Mouse (Mus musculus): ENCODE data around the gene Ptpre. TPM values are rescaled to one million over a fixed set of nuclear protein-coding genes. Genes with fewer than 3 reads are reported as not detected.

The Ptpre gene
- total and polyA plus RNA-seq, 3 experiments, result 2.3 to 6.9 (median 3.7) TPM

DNA sequence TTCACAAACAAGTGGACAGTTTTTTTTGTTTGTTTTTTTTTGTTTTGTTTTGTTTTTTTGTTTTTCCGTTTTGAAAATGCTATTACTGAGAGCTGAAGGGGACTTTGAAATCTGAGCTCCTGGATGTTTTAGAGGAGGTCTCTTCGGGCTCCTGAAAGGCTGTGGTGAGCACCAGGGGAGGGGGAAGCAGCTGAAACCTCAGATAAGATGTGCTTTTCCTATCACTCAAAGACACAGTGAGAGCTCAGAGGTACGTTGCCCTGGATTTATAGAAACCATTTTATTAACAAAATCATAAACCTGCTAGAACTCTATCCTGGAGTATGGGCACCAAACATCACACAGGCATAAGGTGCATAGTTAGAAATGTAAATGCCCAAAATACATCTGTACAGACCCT lies 10.1 kb upstream of the Ptpre start:
- H3K36me3 ChIP-seq (replicated peaks in 1 of 2; ENCODE audit: control insufficient read depth in 1 of 2, insufficient read depth in 1 of 2, low read length in 1 of 2), result no peaks in the 10 kb centered on the region
- in situ Hi-C loops (cut with MboI; ENCODE audit: low pct_ligation_motif_present, low pct_unique_long_range_greater_than_20kb, low sequenced_read_pairs) (no loop called here), dilution Hi-C loops (cut with MboI; ENCODE audit: extremely low pct_ligation_motif_present, extremely low pct_unique_long_range_greater_than_20kb, low sequenced_read_pairs) (no loop called here)
- no peaks in the 10 kb centered on the region for H3K9me3 ChIP-seq (replicated peaks; ENCODE audit: low read length)
- DNase-seq (ENCODE audit: extremely low read depth), result no peak
- H3K4me3 ChIP-seq (replicated peaks in 1 of 3; ENCODE audit: low read depth in 2 of 3, low read length in 2 of 3, poor library complexity in 1 of 3), result no peak overlapping the region
- TF ChIP-seq USF1 (IDR thresholded peaks at IDR 0.05; ENCODE audit: low read depth, low read length) (no peak), MYC (IDR thresholded peaks at IDR 0.05; ENCODE audit: low read depth, low read length) (no peak), TCF12 (IDR thresholded peaks at IDR 0.05; ENCODE audit: low read depth, low read length) (no peak), SMC3 (IDR thresholded peaks at IDR 0.05; ENCODE audit: low read depth, low read length) (no peak), JUN (IDR thresholded peaks at IDR 0.05; ENCODE audit: insufficient read depth, low read depth, low read length) (no peak), EP300 (IDR thresholded peaks at IDR 0.05; ENCODE audit: low read length) (no peak), TBP (conservative IDR thresholded peaks at IDR 0.05; ENCODE audit: low read depth, low read length) (no peak), MAZ (IDR thresholded peaks at IDR 0.05; ENCODE audit: low read depth, low read length) (no peak), ZKSCAN1 (IDR thresholded peaks at IDR 0.05; ENCODE audit: borderline replicate concordance, low read depth, low read length) (no peak), GABPA (IDR thresholded peaks at IDR 0.05; ENCODE audit: insufficient replicate concordance, low read depth, low read length) (no peak), POLR2AphosphoS2 (IDR thresholded peaks at IDR 0.05; ENCODE audit: low read depth, low read length) (no peak), MEF2A (IDR thresholded peaks at IDR 0.05; ENCODE audit: borderline replicate concordance, low read depth, low read length) (no peak), ZMIZ1 (IDR thresholded peaks at IDR 0.05; ENCODE audit: low read depth, low read length) (no peak), KAT2A (IDR thresholded peaks at IDR 0.05; ENCODE audit: insufficient replicate concordance, low read length) (no peak), NRF1 (IDR thresholded peaks at IDR 0.05; ENCODE audit: low read depth, low read length) (no peak)
- no peaks in the 10 kb centered on the region for H3K27me3 ChIP-seq (replicated peaks)
- H3K79me2 ChIP-seq (replicated peaks; ENCODE audit: control insufficient read depth, extremely low read depth, insufficient read depth, poor library complexity, severe bottlenecking), result no peaks in the 10 kb centered on the region
- no peak overlapping the region for H3K4me2 ChIP-seq (ENCODE audit: insufficient read depth, low read depth, poor library complexity, severe bottlenecking)
- H3K4me1 ChIP-seq (ENCODE audit: control insufficient read depth in 1 of 2, insufficient read depth in 2 of 2), result peaks cover under 1 to 10% of the 10 kb centered on the region in 2 experiments; a peak in 1 of 4 replicates
- H3K27ac ChIP-seq (ENCODE audit: insufficient read depth, low read depth), result no peak overlapping the region
- no peak overlapping the region for H3K9ac ChIP-seq (ENCODE audit: insufficient read depth, low read depth)

DNA sequence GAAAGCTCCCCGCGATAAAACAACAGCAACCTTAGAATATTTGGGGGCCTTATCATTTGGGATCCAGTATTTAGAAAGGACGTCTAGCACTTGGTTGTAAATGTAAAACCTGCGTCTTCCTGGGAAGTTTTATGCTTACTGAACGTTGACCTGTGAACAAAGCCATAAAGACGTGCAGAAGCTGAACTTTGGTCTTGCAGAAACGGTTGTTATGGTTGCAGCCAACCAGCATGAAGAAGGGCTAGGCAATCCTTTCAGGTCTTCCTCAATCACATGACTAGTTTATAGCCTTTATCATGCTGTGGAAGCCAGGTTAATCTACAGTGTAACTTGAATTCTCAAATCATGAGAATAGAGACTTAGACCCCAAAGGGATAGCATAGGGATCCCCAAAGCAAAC lies 8.8 kb upstream of the Ptpre start, which contains the start of gene Clrn3:
Clrn3 (minus strand) TSS at position 140 of the 400 bp plus-strand sequence.
- H3K27ac ChIP-seq (ENCODE audit: insufficient read depth, low read depth), result no peak within 1 kb of the TSS
- no peaks in the 10 kb centered on the region for H3K79me2 ChIP-seq (replicated peaks; ENCODE audit: control insufficient read depth, extremely low read depth, insufficient read depth, poor library complexity, severe bottlenecking)
- DNase-seq (ENCODE audit: extremely low read depth), result no peak
- dilution Hi-C loops (cut with MboI; ENCODE audit: extremely low pct_ligation_motif_present, extremely low pct_unique_long_range_greater_than_20kb, low sequenced_read_pairs) (no loop called here), in situ Hi-C loops (cut with MboI; ENCODE audit: low pct_ligation_motif_present, low pct_unique_long_range_greater_than_20kb, low sequenced_read_pairs) (no loop called here)
- H3K4me3 ChIP-seq (replicated peaks in 1 of 3; ENCODE audit: low read depth in 2 of 3, low read length in 2 of 3, poor library complexity in 1 of 3), result no peak within 1 kb of the TSS
- no peaks in the 10 kb centered on the region for H3K27me3 ChIP-seq (replicated peaks)
- no peak within 1 kb of the TSS for H3K9ac ChIP-seq (ENCODE audit: insufficient read depth, low read depth)
- no peaks in the 10 kb centered on the region for H3K36me3 ChIP-seq (replicated peaks in 1 of 2; ENCODE audit: control insufficient read depth in 1 of 2, insufficient read depth in 1 of 2, low read length in 1 of 2)
- H3K4me1 ChIP-seq (ENCODE audit: control insufficient read depth in 1 of 2, insufficient read depth in 2 of 2), result 0 out of 4 replicates have a peak, but pooled peaks cover 0 to under 1% of the 10 kb centered on the region in 2 experiments
- H3K9me3 ChIP-seq (replicated peaks; ENCODE audit: low read length), result no peaks in the 10 kb centered on the region
- TF ChIP-seq ZC3H11A (IDR thresholded peaks at IDR 0.05; ENCODE audit: low read depth, low read length), result no peak
- H3K4me2 ChIP-seq (ENCODE audit: insufficient read depth, low read depth, poor library complexity, severe bottlenecking), result no peak within 1 kb of the TSS
